Mouse (Mus musculus) lung, adult 2 months (tissue): Measurements from ENCODE around the gene Dpm3.

Source experiments
- CTCF ChIP-seq: fragments of 200-500 bp; IDR thresholded peaks from 2 replicates; pipeline ENCODE4 v1.5.1; 2011; ENCODE audit warnings: mild to moderate bottlenecking, low read length, control low read depth; ENCODE audit not compliant: insufficient read depth
- POLR2A ChIP-seq: fragments of 200-500 bp; IDR thresholded peaks from 2 replicates; pipeline ENCODE4 v1.6.1; 2011; ENCODE audit warnings: low read depth, mild to moderate bottlenecking, control low read depth, low read length, borderline replicate concordance; ENCODE audit errors: extremely low read depth

DNA sequence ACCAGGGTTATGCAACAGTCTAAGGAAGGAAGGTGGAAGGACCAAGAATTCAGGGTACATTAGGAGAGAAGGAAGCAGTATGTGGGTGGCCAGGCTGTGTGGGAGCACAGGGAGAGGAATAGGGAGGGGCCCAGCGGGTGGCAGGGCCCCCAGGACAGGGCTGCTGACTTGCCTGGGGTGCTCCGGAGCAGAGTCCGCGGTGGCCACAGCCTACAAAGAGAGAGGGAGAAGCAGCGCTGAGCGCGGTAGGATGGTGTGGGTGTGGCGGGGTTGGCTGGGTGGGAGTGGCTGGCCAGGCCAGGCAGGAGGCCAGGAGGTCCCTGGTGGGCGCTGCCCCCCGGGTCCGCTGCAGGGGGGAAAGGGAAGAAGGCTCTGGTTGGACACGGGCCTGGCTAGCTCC lies 20.7 kb upstream of the Dpm3 start:
- TF ChIP-seq CTCF = no peak
- TF ChIP-seq POLR2A = no peak
